Mouse (Mus musculus): ENCODE results near the gene Adcy6.

DNA sequence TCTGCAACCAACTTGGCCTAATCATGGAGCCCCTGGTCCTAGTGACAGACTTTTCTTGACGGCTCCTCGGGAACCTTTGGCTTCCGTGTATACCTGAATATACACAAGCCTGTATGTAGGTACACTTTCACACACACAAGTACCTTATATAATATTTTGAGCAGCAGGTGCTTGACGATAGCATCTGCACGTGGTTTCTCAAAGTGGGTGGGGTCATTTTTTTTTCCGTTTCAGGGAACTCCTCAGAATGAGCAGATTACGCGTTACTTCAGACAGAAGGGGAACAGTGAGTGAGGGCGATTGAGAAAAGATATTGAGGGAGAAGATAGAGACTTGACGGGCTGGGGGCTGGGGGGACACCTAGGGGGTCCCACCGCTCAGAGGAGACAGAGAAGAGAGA lies 22.1 kb downstream of the Adcy6 start:
- TF ChIP-seq CTCF (IDR thresholded peaks at IDR 0.05; ENCODE audit: low read depth) (no peak), EP300 (optimal IDR thresholded peaks at IDR 0.05) (no peak)
